Mouse (Mus musculus) right cerebral cortex, postnatal 10 days (tissue): ENCODE measurements at regions not wholly inside any gene's neighbourhood (a gene's known extent, or its start where the extent isn't known, plus 50 kb on each side); places are given as distances from the start of the nearest gene placed in this dataset.
"Not testable (repeated sequence)": the region's sequence is repeated elsewhere in the genome, so short reads cannot be mapped to it uniquely, and the experiment has no call there.

Experiments
- DNase-seq, 2 experiments: peaks; one replicate each; pipeline ENCODE4 v3.0.0; 2021; ENCODE audit warnings: low spot score in 2 of 2

DNA sequence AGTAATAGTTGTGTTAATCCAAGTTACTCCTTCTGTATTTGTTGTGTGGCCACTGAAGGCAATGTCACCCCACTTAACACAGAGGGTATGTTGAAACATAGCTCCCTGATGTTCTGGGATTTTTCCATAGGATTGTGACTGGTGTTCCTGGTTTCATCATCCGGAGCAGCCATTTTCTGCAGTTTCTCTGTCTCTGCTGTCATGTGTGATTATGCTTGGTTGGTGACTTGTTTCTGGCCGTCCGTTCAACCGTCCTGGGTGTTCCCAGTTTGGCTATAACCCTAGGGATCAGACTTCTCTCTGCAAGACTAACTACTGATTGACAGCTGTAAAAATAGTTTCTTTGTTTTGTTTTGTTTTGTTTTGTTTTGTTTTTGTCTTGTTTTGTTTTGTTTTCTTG is 98.1 kb upstream of the Rpl34 start:
- no peak for DNase-seq

DNA sequence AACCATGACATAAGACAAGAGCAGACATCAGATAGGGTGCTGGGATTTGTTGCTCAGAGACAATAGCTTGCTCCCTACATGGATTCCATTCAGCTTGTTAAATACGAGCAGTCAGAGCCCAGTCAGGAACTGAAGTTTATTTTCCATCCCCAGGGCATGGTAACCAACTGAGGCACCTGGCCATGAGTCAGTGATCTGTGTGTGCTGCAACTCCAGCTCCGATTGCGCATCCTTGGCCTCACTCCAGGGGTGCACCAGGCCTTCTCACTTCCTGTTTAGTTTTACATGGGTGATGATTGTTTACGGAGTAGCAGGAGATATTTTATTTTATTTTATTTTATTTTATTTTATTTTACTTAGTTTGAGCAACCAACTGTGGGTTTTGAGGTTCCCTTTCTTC is 97.7 kb upstream of the Rpl34 start:
- DNase-seq: no peak

DNA sequence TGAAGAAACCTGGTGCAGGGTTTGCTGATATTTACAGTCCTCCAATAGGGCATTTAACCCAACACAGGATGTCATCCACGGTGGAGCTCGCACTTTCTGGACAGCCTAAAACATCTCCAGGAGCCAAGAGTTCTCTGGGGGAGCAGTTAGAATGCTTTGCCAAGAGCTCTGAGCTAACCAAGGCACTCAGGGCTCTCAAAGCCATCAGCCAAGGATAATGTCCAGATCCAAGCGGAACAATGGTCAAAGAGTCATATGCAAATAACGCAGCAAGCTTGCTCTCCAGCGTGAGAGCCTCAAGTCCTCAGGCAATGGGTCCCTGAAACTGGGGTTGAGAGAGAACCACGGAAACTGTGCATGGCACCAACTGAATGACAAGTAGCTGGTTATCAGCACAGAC is 96.8 kb upstream of the Rpl34 start:
- no peak for DNase-seq

DNA sequence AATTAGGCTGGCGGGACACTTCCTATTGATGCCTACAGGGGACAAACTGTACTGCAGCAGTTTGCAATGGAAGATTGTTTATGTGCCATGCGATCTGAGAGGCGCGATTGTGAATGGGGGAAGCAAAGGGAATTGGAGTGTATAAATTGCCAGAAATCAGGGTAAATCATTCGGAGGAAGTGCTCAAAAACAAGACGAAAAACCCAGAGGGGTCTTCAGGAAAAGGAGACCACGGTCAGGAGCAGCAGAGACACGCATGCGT is 89.6 kb upstream of the Rpl34 start:
- DNase-seq: no peak

DNA sequence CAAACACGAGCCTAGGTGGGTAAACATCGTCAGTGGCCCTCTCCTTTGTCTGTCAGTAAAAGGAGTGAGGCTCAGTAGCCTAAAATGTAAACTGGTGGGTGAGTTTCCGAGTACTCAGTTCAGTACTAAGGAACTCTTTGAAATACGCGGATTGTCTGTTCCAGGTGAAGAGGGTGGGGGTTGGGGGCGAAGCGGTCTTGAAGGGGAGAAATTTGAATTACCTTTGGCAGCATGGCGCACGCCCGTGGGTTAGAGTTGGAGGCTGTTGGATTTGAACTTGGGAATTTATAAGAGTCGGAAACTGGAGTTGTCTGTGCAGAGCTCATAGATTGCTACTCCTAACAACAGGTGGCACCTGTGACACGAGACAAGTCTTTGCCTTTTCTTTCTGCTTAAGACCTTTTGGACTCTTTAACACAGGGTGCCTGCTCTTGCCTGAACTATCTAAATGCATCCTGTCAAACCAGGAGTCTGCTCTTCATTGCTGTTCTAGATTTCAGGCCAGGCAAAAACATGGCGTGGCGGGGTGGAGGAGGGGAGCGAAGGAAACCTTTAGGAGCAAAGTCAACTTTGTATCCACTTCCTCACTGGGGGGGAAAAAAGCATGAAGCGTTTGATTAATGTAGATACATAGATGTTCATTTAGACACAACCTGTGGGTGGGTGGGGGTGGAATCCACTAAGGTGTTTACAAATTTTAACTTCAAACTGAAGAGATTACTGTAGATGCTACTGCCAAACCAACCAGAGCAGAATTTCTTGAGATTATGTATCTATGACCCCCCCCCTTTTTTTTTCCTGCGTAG is 89.0 kb upstream of the Rpl34 start:
- DNase-seq: peak in 1 of 2 experiments; percentile 25

DNA sequence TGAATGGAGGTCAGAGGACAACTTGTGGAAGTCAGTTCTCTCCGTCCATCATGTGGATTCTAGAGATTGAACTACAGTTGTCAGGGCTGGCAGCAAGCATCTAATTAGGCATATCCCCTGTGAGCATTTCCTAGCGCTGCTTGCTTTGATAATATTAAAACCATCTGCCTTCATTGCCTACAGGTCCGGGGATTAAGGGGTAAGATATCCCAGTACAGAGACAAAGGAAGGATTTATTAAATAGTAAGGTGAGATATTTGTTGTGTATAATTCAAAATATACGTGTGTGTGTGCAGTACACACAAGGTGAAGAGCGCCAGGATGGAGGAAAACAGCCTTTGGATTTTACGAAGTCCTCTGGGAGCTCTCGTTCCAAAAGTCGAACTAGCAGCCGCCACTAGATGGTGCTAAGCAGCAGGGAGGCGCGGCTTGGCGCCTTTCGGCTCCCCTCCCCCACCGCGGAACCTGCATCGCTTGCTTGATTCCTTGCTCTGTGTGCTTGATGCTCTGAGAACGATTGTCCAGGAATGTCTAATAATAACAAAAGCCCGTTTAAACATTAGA is 88.4 kb upstream of the Rpl34 start:
- peak; percentile 88 to 94 for DNase-seq

DNA sequence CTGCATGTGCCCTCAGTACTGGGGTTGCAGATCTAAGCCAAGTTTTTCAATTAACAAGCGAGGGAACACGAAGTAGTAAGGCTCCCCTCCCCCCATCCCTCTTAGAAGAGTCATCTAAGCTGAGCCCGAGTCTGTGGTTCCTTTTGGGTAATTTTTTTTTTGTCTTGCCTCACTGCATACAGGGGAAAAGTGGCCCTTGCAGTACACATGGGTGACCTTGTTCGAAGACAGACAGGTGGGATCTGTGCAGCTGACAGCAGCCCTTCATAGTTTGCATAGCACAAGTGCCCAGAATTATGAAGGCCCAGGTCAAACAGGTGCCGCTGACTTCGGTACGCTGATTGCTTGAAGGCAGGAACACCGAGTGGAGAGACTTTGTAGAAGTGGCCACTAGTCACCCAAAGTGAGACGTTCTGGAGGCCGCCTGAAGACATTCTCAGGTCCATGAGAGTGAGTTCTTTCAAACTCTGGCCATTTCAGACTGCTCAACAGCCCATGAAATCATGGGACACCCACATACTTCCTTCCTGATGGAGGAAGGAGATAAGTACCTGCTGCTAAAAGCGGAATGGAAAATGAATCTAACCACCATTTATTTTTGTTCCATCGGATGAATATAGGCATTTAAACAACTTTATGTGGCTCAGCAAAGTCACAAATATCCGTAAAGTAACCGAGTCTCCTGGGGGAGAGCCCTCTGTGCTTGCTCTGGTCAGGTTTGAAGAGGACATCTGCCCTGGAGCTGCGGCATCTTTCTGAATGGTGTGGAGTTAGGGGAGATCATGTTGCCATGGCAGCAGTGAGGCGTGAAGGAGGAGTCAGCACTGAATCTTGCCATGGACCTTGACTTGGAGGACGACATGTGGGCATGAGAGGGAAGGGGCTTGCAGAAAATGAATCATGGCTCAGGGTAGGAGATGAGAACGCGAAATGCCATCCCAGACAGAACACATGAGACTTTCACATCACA is 79.8 kb upstream of the Rpl34 start:
- no peak for DNase-seq

DNA sequence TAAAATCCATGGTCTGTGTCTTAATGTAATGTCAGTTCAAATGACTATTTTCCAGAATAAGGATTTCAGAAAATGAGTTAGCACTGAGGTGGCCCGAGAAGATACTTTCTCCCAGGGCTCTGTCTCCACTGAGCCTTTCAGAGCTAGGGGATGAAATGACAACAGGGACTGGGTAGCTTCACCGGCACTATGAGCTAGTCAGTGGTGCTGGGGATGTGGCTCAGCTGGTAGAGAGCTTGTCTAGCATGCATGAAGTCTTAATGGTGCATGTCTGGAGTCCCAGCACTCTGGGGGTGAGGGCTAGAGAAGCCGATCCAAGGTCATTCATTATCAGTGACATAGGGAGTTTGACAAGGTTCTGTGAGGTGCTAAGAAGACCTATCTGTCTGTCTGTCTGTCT is 75.1 kb upstream of the Rpl34 start:
- no peak for DNase-seq

DNA sequence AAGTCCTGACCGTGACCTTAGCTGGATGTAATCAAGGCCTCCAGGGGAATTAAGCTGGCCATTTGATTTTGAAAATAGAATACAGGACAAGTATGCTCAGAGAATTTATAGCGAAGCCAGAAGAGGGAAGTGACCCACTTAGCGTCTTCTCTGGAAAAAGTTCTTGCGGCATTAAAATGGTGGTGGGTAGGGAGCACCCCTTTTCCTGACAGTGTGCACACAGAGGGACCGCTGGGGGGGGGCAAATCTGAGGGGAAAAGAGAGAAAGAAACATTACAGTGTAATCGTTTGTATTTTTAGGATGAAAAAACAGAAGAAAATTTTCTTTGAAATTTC is 74.1 kb upstream of the Rpl34 start:
- no peak for DNase-seq

DNA sequence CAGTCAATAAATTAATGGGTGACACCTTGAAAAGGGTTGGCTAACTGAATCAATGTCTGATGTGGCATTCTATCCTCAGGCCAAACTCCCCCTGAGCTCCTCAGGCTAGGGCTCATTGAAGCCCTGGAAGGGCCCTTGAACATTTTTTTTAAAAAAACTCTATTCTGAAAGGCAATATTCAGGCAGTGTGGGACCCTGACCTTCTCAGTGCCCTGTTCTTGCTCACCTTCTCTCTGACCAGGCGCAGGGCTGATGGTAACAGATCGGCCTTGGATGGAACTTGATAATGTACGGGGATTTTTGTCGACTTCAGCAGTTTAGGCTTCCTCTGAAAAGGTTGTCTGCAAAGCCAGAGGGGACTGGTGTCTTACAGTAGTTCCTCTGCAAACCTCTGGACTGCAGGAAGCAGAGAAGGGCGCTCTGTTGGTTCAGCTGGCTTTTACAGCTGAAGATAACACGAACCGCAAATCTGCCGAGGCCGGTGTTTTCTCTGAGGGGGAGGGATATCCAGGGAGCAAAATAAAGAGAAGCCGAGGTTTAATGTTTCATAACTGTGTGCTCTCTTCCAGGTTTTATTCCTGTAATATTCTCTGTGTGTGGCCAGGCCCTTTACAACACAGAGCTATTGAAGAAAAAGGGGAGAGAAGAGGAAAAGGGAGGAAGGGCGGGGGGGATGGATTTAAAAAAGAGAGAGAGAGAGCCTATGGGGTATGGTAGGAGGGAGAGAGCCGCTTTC is 73.6 kb upstream of the Rpl34 start:
- peak in 1 of 2 experiments; percentile 24 for DNase-seq

DNA sequence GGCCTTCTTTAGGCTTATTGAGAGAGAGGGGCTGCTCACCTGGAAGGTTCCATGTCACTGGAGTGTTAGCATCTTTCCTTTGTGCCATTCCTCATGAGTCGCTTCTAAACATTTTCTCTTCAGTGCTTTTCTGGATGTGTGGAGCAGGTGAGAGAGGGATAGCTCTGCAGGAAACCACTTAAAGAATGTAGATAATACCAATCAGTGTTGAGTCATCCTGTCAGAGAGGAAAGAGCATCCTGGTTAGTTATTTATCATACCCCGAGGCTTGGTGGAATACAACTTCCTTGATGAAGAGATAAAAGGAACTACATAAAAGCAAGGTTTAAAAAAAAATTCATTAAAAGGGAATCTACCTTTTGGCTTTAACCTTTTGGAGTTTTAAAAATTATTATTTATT is 69.8 kb upstream of the Rpl34 start:
- DNase-seq: no peak

DNA sequence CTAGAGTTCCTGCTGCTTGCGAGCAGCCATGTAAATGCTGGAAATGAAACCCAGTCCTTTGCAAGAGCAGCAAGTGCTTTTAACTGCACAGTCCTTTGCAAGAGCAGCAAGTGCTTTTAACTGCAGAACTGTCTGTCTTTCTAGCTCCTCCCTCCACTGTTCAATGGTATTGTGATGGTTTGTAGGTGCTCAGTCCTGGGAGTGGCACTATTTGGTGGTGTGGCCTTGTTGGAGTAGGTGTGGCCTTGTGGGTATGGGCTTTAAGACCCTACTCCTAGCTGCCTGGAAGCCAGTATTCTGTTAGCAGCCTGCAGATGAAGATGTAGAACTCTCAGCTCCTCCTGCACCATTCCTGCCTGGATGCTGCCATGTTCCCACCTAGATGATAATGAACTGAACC is 67.8 kb upstream of the Rpl34 start:
- not testable (repeated sequence) for DNase-seq

DNA sequence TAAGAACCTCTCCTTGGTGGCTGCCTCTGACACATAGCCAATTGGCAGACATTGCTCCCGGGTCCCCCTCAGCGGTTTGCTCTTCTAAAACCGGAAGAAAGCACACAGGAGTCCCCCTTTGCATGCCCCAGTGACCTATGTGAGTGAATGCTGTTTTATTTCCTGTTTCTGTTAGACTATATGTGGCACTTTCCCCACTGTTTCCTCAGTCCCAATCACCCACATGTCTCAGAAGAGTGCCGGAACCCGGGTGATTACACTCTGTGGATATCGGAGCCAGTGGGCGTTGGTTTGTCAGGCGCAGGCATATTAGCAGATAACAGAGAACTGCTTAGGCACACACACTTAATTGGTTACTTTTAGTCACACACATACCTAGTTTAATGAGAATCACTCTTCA is 66.3 kb upstream of the Rpl34 start:
- no peak for DNase-seq

DNA sequence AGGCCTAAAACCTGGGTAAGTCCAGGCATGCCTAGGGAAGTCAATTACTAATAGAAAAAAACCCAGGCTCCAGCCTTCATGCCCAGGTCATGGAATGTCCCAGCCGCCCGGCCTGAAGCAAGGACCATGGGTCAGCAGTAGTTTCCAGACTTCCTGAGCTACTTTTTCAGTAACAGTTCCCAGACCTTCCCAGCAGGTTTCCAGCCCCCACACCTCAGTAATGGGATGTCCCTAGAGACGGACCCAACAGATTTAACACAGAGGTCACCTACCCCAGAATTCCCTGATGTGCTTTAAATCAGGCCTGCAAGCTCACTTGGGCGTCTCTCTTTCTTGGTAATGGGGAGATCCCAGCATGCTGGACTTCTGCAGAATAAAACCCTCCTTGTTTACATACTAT is 65.2 kb upstream of the Rpl34 start:
- no peak for DNase-seq

DNA sequence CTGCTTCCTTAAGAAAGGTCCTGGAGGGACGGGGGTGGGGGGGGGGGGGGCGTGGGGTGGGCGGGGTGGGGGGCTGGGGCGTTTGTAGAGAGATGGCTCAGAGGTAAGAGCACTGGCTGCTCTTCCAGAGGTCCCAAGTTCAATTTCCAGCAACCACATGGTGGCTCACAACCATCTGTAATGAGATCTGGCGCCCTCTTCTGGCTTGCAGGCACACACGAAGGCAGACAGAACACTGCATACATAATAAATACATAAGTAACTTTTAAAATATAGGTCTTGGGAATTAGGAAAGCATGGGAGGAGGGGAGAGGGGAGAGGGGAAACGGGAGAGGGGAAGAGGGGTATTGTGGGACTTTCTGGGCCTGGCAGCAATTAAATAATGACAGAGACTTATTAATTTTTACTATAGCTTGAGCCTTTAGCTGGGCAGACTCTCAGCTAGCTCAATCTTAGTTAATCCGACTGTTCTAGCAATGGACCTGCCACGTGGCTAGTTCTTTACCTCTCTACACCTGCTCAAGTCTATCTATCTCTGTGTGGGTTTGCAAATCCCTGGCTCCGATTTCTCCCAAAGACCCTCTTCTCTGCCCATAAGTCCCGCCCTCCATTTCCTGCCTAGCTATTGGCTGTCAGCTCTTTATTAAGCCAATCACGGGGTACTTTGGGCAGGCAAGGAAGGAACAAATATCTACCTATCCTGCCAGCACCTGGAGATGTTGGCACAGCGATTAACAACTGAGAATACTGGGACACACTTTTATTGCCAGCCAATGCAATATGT is 64.1 kb upstream of the Rpl34 start:
- DNase-seq: no peak

DNA sequence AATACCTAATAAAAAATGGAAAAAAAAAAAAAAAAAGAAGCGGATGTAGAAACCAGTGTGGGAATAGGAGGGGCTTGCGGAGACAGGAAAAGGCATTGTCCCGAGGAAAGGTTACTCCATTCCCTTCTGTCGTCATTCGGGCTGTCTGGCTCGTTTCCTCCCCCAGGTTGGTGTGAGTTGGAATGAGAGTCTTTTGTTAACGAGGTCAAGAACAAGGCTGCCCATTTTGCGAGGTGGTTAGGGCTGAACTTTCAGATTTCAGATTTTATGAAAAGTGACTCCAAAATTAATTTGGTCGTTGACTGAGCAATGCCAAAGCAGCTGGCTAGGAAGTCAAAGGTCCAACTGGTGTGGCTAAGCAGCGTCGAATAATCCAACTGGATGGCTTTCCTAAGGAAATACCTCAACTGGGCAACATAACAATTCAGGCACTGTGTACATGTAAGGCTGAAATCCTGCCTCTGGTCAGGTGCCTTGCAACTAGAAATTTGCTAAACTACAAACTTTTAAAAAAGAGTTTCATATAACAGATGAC is 50.6 kb upstream of the Rpl34 start:
- DNase-seq: no peak
